Mouse (Mus musculus): ENCODE data around the gene Vmn2r54. TPM values are rescaled to one million over a fixed set of nuclear protein-coding genes. Genes with fewer than 3 reads are reported as not detected.

Vmn2r54 gene
- not detected in 2 replicates for polyA plus RNA-seq (2012)

GRCm38 (mm10) chr7:12640219-12640618 is at the start of gene Vmn2r54:
Gene Vmn2r54 (minus strand): TSS chr7:12640319.

DNA sequence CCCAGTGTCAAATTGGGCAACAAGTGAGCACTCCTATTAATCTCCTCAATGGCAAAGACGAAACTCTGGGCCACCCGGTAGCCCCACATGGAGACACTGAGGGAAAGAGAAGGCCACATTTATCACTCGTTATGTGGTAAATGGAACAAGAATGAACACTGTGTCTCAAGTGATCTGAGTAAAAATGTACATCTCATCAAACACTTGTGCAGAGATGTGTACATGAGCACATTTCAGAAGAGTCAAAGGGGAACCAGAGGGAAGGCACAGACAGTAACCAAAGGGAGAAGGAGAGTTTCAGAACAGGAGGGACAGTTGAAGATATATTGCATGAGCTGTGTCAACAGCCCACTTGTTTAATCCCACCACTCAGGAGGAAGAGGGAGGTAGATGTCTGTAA is 44.8 kb upstream of the Vmn2r54 start, which contains the start of gene Vmn2r55:
Vmn2r55 (minus strand) TSS at position 101 of the 400 bp plus-strand sequence.

GRCm38 (mm10) chr7:12608688-12609087 is 31.4 kb downstream of the Vmn2r54 start, which contains the start of gene Vmn2r53:
Gene Vmn2r53 (minus strand): TSS chr7:12608788.

Other genes starting within 250 kb of the Vmn2r54 start
- 0.14 and 0.17 TPM in 2 replicates for gene Zfp551, start 217.6 kb downstream of the Vmn2r54 start, polyA plus RNA-seq (2012)
- 1.9 and 2.1 TPM in 2 replicates for gene Zfp606, start 162.0 kb downstream of the Vmn2r54 start, polyA plus RNA-seq (2012)
- not detected in 2 replicates for gene 2900092C05Rik, start 127.8 kb downstream of the Vmn2r54 start, polyA plus RNA-seq (2012)
- gene Vmn2r53, start 31.5 kb downstream of the Vmn2r54 start, polyA plus RNA-seq (2012), result under 0.01 and 0.01 TPM in 2 replicates
- 0.03 TPM in 1 of 2 replicates, not detected in the other for gene Vmn2r55, start 44.7 kb upstream of the Vmn2r54 start, polyA plus RNA-seq (2012)
- gene Vmn2r56, start 94.7 kb upstream of the Vmn2r54 start, polyA plus RNA-seq (2012), result 0.01 TPM in 1 of 2 replicates, not detected in the other
- 2.8 and 5.4 TPM in 2 replicates for gene Zscan18, start 163.3 kb upstream of the Vmn2r54 start, polyA plus RNA-seq (2012)
- gene Zfp329, start 178.5 kb upstream of the Vmn2r54 start, polyA plus RNA-seq (2012), result 0.15 and 0.24 TPM in 2 replicates
- 1.4 and 2.0 TPM in 2 replicates for gene Zfp110, start 194.4 kb upstream of the Vmn2r54 start, polyA plus RNA-seq (2012)
- 0.24 and 0.38 TPM in 2 replicates for gene Zfp128, start 240.9 kb upstream of the Vmn2r54 start, polyA plus RNA-seq (2012)